Mouse (Mus musculus) left cerebral cortex, adult 18-20 months (tissue): ENCODE results near the gene Slc51a. TPM values are rescaled to one million over a fixed set of nuclear protein-coding genes. Genes with fewer than 3 reads are reported as not detected.
"Not testable (repeated sequence)": the region's sequence is repeated elsewhere in the genome, so short reads cannot be mapped to it uniquely, and the experiment has no call there.

Experiments used
- DNase-seq, 2 experiments: peaks; one replicate each; pipeline ENCODE4 v3.0.0; 2021 to 2022; ENCODE audit warnings: low spot score in 2 of 2, mixed read lengths in 1 of 2
- total RNA-seq, 2 experiments: library from RNA; stranded (reverse); gene quantifications; 2 replicates each; pipeline ENCODE4 v1.2.3; 2021

The Slc51a gene
- total RNA-seq, 2 experiments from 2014 or later, result not detected

DNA sequence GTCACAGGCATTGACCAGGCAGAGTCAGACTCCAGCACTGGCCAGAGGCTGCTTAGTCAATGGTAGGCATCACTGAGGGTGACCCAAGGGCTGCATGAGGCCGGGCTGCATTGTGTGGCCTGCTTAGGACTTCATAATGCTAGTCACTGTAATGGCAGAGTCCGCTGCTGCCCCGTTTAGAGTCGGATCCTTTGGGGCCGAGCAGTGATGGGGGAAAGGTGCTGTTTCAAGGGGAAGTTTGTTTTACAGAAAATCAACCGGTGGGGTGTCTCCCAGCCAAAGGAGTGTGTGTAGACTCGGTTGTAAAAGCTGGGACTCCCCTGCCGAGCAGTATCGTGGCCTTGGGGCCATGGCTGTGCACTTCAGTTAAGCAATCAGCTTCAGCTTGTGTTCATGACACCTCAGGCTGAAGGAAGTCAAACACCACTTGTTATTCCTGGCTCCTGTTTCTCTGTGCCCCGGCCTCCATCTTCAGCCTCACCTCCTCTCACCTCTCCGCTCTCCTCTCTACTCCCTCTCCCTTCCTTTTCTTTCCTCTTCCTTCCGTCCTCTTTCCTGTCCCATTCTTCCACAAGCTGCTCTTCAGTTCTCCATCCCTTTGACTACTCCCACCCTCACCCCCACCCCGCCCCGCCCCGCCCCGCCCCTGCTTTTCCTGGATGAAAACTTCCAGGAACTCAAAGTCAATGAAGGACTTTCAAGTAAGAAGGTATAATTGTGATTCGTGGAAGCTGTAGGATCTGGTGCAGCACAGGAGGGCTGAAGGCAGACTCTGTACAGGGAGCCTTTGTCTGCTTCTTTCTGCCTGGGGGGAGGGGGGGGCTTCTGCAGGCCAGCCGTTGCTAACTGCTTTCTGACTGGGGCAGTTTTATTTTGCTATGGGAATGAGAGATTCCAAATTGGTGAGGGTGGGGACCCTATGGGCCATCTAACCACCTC is 23.0 kb upstream of the Slc51a start:
- no peak for DNase-seq

DNA sequence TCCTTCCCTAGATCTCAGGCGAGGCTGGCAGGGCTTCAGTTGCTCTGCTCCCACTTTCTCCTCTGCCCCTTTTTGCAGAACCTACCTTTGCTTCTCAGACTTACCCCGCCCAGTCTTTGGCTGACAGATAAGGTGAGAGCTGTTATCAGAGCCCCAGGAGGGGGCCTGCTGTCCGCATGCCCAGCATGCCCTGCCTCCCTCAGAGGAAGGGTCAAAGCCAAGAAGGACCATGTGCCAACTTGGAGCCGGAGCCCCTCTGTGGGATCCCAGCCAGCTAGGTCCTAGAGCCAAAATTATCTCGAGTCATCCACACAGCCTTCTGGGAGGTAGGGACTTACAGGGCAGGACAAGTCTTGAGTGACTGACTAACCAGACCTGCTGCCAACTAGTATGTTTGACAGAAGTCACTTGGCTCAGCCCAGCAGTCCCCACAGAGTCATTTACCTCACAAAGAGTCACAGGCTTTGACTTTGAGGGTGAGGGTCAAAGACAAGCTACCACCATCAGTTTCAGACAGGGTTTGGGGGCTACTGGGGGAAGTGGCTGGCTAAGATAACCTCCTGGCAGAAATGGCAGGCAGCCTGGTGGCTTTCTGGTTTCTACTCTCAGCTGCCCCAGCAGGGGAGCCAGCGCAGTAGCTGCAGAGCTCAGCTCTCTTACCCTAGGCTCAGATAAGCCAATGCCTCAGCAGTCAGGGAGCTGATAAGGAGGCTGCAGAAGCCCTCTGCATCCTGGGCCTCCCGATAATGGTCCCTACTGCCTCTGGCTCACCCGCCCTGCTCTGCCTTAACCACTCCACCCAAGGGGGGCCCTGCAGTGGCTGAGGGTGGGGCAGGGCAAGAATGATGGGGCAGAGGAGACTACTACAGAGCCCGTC is 21.6 kb upstream of the Slc51a start:
- DNase-seq, result no peak

DNA sequence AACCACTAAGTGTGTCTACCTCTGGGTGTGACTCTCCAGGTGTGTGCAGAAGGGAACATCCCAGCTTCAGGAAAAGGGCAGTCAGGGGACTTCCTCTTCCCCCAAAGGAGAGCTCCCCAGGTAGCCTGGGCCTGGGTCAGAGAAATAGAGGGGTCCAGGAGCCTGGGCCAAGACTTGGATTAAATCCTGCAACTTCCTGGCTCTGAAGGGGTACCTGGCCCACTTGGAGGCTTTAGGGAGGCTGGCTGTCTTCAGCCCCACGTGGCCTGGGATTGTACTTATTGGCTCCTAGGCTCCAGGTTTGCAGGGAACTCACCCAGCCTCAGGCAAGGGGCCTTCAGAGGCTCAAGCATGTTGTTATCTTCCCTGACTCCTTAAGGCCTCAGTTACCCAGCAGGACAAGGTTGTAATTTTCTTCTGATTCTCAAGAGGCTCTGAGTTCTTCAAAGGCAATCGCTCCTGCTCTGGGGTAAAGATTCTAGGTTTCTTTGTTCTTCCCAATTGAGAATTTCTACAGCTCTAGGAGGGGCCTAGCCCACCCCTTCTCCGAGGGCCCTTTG is 20.9 kb upstream of the Slc51a start:
- DNase-seq, result no peak

DNA sequence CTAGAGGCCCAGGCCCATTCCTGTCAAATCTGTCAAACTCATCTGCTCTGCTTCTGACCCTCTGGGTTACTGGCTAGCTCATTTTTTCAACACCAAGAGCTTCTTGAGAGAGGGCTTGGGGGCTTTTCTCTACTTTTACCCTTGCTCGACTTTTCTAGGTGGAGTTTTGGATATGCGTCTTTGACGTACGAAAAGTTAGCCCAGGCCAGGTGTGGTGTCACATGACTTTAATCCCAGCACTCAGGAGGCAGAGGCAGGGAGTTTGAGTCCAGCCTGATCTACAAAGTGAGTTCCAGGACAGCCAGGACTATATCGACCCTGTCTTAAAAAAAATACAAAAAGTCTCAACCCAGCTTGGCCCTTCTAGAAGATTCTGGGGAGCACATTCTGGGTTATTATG is 20.4 kb upstream of the Slc51a start:
- no peak for DNase-seq

DNA sequence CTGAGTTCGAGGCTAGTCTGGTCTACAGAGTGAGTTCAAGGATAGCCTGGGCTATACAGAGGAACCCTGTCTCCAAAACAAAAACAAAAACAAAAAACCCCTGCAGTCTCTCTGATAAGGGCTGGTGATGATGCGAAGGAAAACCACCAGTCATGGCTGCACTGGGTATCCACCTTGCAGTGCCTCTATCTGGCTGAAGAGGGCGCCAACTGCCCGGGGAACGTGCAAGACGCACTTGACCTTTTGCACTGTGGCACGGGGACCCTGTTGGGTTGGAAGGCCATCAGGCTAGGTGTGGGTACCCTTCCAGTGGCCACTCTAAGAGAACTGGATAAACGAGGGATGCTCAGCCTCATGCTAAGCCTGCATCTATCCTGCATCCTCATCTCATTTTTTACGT is 19.7 kb upstream of the Slc51a start:
- DNase-seq, result peak; percentile 63 to 73

DNA sequence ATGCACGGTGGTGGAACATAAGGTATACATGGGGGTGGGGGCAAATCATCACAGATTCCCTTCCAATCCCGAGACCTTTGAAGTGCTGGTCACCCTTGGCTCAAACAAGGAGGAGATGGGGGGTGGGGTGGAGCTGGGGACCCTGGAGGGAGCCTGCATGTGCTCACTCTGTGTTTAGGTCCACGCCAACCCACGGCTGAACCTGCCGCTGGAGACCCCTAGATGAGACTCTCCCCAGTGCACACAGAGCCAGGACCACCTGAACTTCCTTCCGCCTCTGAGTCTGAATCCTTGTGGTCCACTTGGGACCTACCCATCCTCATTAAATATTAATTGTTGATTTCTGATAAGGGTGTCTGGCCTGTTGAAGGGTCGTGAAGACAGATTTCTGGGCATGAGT is 19.2 kb upstream of the Slc51a start:
- DNase-seq, result no peak

DNA sequence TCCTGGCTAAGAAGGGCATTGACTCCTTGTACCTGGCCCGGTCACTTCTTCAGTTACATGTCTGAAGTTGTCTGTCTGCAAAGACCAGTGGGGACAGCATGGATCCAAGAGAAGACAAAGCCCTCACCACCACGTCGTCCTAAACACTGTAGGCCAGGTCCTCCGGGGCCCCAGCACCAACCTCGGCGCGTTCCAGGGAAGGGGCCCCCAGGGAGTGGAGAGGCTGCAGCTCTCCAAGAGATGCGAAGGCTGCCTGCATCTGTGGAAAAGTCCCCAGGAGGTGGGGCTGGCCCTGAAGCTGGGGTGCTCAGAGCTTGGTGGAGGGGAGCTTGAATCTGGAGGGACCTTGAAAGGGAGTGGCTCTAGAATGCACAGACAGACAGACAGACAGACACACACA is 18.6 kb upstream of the Slc51a start:
- no peak for DNase-seq

DNA sequence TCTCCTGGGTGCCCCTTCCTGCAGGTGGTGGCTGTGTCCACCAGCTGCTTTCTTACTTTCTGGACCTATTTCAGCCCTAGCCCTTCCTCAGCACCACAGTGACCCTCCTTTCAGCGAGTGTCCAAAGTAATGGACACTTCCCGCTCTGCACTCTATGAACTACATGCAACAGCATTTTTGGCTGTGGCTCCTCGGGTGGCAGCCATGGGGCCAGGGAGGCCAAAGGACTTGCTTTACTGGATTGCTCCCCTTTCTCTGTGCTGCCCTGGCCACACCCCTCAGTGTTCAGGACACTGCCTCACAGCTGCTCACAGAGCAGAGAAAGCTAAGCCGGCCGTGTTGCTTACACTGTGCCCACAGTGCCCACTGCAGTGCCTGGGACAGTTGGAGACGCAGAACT is 16.0 kb upstream of the Slc51a start:
- no peak for DNase-seq

DNA sequence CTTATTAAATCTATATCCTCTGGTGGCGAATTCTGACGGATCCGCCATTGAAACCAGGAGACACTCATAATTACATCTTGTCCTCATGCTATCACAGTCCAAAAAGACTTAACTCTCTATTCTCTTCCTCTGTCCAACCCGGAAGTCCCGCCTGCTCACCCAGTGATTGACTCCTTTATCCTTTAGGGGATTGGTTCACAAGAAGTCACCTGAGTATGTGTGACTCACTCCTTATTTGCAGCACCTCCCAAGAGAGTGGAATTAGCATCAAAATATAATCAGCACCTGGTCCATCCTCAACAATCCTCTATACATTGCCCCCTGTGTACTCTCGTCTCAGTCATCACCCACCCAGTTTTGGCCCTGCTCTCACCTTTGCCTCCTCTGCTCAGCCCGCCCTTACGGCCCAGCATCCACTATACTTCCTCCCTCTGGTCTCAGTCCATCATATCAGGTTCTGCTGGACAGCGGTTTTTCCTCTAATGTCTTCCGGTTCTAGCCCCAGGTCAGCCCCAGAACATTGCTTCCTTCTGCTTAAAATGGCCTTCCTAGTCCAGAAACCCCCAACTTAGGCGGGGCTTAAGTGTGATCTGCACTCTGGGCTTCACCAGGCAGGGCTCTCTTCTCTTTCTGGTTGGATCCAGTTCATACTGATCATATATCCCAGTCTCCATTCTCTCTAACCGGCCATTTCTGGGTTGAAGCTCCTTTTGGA is 15.1 kb upstream of the Slc51a start:
- DNase-seq, result no peak

DNA sequence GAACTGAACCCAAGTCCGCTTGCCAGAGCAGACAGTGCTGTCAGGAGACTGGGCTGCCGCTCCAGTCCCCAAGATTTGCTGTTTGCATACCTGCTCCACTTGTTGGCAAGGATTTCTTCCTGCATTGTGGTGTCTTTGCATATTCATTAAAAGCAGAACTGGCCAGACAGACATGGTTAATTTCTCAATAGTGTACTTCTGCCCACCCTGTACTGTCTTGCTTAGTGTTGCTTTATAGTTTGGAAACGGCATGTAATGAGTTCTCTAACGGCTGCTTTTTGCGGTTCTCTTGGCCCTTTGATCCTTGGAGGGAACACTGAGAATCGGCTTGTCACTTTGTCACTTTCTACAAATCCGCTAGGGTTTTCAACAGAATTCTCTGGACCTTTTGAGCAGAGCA is 13.8 kb upstream of the Slc51a start:
- DNase-seq, result no peak

DNA sequence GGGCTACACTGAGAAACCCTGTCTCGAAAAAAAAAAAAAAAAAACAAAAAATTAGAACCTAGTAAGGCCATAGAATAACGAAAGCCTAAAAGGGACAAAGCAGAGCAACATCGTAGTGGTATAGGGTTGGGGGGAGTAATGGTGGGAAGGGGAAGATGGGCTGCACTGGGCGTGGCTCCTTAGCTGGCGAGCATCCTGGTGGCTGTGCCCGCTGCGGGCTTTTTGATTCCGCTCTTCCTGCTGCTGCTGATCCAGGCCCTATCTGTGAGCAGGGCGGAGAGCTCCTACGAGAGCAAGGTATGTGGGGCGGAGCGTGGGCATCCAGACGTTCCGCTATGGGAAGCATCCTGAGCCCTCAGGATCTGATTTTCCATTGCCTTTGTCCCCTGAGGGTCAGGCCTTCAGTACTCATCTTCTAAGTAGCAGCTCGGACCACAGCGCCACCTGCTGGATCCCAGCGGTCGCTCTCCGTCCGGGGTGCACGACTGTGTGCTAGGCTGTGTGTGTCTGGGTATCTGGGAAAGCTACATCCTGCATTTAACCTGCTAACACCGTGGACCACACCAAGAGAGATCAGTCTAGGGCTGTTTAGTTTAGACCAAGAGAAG is 11.9 kb upstream of the Slc51a start:
- peak; percentile 88 to 93 for DNase-seq

DNA sequence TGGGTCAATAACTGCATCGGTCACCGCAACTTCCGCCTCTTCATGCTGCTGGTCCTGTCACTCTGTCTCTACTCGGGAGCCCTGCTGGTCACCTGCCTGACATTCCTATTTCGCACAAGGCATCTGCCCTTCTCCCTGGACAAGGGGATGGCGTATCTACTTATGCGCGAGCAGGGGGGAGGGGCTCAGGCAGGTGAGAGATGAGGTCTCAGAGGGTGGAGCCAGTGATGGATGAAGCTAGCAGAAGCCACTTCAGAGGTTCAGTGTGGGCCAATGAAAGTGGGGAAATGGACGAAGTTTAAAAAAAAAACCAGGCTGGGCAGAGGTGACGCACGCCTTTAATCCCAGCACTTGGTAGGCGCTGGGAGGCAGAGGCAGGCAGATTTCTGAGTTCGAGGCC is 11.3 kb upstream of the Slc51a start:
- DNase-seq, result no peak

DNA sequence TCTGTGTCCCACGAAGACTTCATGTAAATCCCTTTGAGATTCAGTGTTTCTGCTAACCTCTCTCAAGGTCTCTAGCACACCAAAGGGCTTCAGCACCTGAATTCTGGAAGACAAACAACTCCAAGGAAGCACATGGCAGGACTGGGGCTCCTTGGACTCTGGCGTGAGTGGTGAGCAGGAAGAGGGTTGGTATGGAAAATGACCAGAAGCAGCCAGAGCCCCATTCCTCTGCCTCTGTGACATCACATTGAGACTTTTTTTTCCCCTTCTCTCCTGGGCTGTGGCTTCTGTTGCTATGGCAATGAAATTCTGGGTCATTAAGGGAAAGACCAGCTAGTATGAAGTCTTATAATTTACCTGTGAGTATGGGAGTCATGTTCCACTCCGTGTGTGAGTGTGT is 8.3 kb upstream of the Slc51a start, which contains the start of gene Zdhhc19:
Gene Zdhhc19, plus strand, starts transcription at position 301 of the 400 bp plus-strand sequence.
- DNase-seq, result no peak

DNA sequence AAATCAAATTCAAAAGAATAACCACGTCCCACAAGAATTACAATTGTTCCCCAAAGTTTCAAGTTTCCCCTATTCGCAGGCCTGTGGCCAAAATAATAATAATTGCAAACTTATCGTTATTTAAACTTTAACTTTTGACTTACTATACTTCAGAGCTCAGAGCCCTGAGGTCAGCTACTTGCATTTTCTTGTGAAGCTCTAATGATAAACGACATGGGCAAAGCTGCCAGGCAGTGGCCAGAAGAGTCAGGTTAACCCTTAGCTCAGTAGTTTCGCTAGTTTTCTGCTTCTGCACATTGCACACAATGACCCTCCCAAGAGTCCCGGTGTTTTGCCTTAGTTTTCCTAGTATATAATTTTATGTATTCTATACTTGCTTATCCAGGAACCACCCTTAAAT is 6.7 kb upstream of the Slc51a start:
- DNase-seq, result not testable (repeated sequence)

DNA sequence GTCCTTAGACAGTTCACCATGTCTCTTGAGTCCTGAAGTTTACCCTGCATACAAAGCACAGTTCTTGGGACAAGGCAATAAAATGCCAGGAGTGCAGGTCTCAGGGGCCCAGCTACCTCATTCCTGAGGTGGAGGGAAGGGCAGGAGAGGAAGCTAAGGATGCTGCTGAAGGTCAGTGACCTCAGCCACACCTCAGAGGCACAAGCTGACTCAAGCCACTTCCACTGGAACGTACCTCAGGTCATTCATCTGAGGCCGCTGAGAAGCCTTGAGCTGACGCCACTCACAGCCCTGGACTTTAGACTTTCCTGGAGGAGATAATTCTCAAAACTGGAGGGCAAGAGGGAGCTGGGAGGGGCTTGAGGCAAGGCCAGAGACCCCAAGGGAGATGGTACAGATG is 1.3 kb upstream of the Slc51a start:
- no peak for DNase-seq

DNA sequence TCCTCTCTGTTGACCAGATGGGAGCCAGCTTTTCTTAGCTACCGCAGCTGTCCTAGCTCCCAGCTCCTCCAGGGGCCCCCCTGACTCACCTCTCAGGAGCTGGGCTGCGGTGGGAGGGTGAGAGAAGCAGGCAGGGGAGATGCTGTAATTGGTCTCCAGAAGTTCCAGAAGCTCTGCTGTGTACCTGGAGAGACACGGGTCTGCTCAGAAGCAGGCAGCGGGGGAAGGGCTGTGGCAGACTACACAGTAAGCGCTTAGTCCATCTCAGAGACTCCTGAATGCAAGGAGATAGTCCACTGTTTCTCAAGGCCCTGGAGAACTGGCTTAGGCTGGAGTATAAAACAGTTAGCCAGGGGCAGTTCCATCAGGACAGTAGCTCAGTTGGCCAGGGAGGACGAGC is 1.6 kb downstream of the Slc51a start:
- no peak for DNase-seq

DNA sequence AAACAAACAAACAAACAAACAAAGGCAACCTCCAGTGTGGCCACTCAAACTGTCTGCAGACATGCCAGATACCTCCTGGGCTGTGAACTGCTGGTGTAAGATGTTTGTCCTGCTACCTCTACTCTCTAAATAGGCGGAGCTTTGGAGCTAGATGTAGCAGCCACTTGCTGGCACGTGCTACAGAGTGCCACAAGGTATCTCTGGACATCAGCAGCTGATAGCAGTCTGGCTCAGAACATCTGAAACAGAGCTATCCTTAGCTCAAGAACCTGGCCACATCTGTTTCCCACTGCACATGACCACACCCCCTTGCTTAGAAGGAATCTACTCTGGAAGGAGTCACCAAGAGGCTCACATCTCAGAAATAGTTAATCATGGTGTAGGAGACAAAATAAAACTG is 2.5 kb downstream of the Slc51a start:
- no peak for DNase-seq

DNA sequence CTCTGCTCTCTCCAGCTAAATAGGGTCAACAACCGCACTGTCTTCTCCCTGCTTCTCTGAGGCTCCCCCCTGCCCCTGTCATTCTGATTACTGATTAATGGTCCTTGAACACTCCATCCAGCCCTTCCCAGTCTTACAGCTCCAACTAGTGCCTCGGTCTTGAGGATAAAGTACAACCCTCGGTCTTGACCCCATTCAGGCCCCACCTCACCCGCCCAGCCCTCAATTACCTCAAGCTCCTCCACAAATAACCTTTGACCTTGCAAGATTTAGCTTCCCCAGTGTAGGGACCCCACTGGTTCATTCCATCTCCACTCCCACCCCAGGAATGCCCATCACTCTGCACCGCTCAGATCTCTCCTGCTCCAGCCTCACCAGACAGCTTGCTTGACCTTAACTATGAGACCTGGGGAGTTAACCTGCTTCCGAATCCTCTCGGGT is 3.2 kb downstream of the Slc51a start:
- DNase-seq, result no peak

DNA sequence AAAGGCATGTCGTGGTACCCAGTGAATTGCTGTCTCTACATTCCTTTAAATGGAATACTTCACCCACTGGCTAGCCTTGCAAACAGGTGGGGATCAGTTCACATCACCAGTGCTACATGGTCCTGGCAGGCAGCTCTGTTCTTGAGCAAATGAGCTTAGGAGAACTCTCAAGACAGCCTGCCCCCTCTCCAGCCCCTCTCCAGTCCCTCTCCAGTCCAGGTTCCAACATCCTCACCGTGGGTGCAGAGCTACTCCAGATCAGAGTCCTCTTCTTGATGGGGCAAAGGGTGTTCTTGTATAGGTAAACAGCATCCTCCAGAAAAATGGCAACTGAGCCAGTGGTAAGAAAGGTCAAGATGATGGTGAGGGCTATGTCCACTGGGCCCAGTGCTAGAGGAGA is 8.3 kb downstream of the Slc51a start:
- DNase-seq, result no peak

DNA sequence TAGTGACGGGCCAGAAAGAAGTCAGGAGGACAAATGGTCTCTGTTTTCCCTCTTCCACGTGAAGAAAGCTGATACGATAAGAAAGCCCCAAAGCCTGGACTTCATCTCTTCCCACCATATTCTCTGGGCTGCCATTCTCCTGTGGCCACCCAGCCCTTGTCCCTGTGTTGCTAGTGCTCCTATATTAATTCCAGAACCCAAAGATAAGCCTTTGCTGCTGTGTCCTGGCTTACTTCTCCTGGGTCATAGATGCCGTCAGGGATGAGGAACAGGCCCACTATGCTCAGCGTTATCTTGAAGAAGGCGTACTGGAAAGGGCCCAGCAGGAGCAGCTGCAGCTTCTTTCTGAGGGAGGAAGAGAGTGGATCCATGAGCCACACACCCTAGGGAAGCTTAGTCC is 10.4 kb downstream of the Slc51a start:
- DNase-seq, result no peak
